ENCODE assay signal across 17 mouse cellular contexts in genomic region chr4:132618850-132619375, GRCm38 (mm10). TPM values are rescaled to one million over a fixed set of nuclear protein-coding genes. Genes with fewer than 3 reads are reported as not detected.
A peak's percentile ranks its signal among the peaks of the same experiment; 100 is the strongest.
DNase-seq lines count a peak whose midpoint lies in the region; ATAC-seq and TF ChIP-seq lines count a peak whose summit lies in the region.
"Had no signal": no experiment of that assay in that cellular context is flagged by ENCODE, and none has a peak within 500 bp of the region (broad histone marks: within the 10 kb centered on the region; RNA-seq: fewer than 3 reads in every experiment).

No protein-coding gene starts in this region.

- H3K9ac ChIP-seq in lung, embryonic 14.5 days: no peak overlapping the region
- H3K9ac ChIP-seq: forebrain, embryonic 15.5 days; neural tube, embryonic 15.5 days had no signal

- no peak overlapping the region for H3K4me2 ChIP-seq in lung, embryonic 14.5 days
- H3K4me2 ChIP-seq: forebrain, embryonic 15.5 days; neural tube, embryonic 15.5 days had no signal

- TF ChIP-seq CTCF in lung, embryonic 14.5 days (IDR thresholded peaks at IDR 0.05; ENCODE audit: low read depth): no peak
- no peak for TF ChIP-seq CTCF in lung, adult 2 months (IDR thresholded peaks at IDR 0.05; ENCODE audit: insufficient read depth, low read length)

- H3K4me3 ChIP-seq in lung, embryonic 14.5 days (ENCODE audit: low read depth, low read length): no peak overlapping the region
- no peak overlapping the region for H3K4me3 ChIP-seq in lung, adult 2 months (replicated peaks; ENCODE audit: extremely low read depth, low read depth, low read length)
- H3K4me3 ChIP-seq: forebrain, embryonic 15.5 days; neural tube, embryonic 15.5 days had no signal

- no peaks in the 10 kb centered on the region for H3K9me3 ChIP-seq in lung, embryonic 14.5 days (ENCODE audit: low read depth, low read length)
- H3K9me3 ChIP-seq: forebrain, embryonic 15.5 days; neural tube, embryonic 15.5 days had no signal

- TF ChIP-seq POLR2A in lung, adult 2 months (IDR thresholded peaks at IDR 0.05; ENCODE audit: borderline replicate concordance, extremely low read depth, low read depth, low read length): no peak

- H3K27ac ChIP-seq in lung, embryonic 14.5 days (ENCODE audit: low read depth): no peak overlapping the region
- H3K27ac ChIP-seq: forebrain, embryonic 15.5 days; neural tube, embryonic 15.5 days had no signal

- WGBS in lung, embryonic 14.5 days: 69% methylated on average over 10 of the region's 10 CpGs
- 52% methylated on average over 10 of the region's 10 CpGs for WGBS in lung, adult 2 months

- no peak for ATAC-seq in lung, embryonic 14.5 days (ENCODE audit: insufficient read depth)
- ATAC-seq in erythroid progenitor cell, adult 5-6 weeks (replicated peaks; ENCODE audit: low FRiP score, poor library complexity, severe bottlenecking): no peak
- ATAC-seq: forebrain, embryonic 15.5 days; hindbrain, embryonic 16.5 days had no signal

- H3K36me3 ChIP-seq in lung, embryonic 14.5 days (ENCODE audit: insufficient read depth): no peaks in the 10 kb centered on the region
- H3K36me3 ChIP-seq: forebrain, embryonic 15.5 days; neural tube, embryonic 15.5 days had no signal

- no peaks in the 10 kb centered on the region for H3K27me3 ChIP-seq in lung, embryonic 14.5 days (ENCODE audit: insufficient read depth, low read length)
- H3K27me3 ChIP-seq: forebrain, embryonic 15.5 days; neural tube, embryonic 15.5 days had no signal

- H3K4me1 ChIP-seq in lung, embryonic 14.5 days (ENCODE audit: insufficient read depth): no peaks in the 10 kb centered on the region
- H3K4me1 ChIP-seq in lung, adult 2 months (ENCODE audit: control insufficient read depth, insufficient read depth, low read length): no peaks in the 10 kb centered on the region
- H3K4me1 ChIP-seq: forebrain, embryonic 15.5 days; neural tube, embryonic 15.5 days had no signal

- DNase-seq in heart, adult 11 months: peak; percentile 94
- DNase-seq in heart, adult 8-10 months (ENCODE audit: low spot score): no peak
- DNase-seq in lung, embryonic 14.5 days: peak; percentile 56
- DNase-seq in lung, adult 2 months: no peak
- DNase-seq in kidney, postnatal 25 days: peak; percentile 48 to 59
- no peak for DNase-seq in left cerebral cortex, adult 8-10 months (ENCODE audit: low spot score in 2 of 2)
- no peak for DNase-seq in layer of hippocampus, postnatal 36 days
- DNase-seq: adrenal gland, postnatal 25 days; cerebellum, adult 11 months; cerebellum, postnatal 36 days; liver; thymus, postnatal 36 days had no signal

RNA-seq across cellular contexts. Expression of gene Eya3, which starts 19.9 kb away (rescaled TPM):
- 10 to 100 TPM; 28.7 to 34.2 (median 30.2) TPM for total RNA-seq in heart, adult 8-10 months (2022)
- 29.5 and 31.6 TPM in 2 replicates for polyA plus RNA-seq in lung, embryonic 14.5 days (2014; fragmentation: Nextera tagmentation; extraction: Ambion mirVana)
- polyA plus RNA-seq in lung, adult 2 months (2012; rRNA removed): 16.6 and 19.5 TPM in 2 replicates
- total RNA-seq in erythroid progenitor cell, adult 5-6 weeks (2015; ENCODE audit: low replicate concordance): 34.2 and 43.6 TPM in 2 replicates
- 15.0 and 28.9 TPM in 2 replicates for total RNA-seq in erythroid progenitor cell, adult 5-6 weeks (2017; ENCODE audit: low replicate concordance)
- 10 to 100 TPM; 29.2 to 36.5 (median 32.4) TPM for total RNA-seq in left cerebral cortex, adult 8-10 months (2022)
- total RNA-seq in layer of hippocampus, postnatal 36 days (2021): 10 to 100 TPM; 24.2 to 24.3 TPM

RNA-seq across cellular contexts. Expression of gene Ptafr, which starts 55.0 kb away (rescaled TPM):
- 1 to 10 TPM; 1.2 to 1.9 (median 1.3) TPM for total RNA-seq in heart, adult 8-10 months (2022)
- polyA plus RNA-seq in lung, embryonic 14.5 days (2014; fragmentation: Nextera tagmentation; extraction: Ambion mirVana): 0.83 and 1.1 TPM in 2 replicates
- 5.0 and 5.3 TPM in 2 replicates for polyA plus RNA-seq in lung, adult 2 months (2012; rRNA removed)
- 2.9 and 3.8 TPM in 2 replicates for total RNA-seq in erythroid progenitor cell, adult 5-6 weeks (2015; ENCODE audit: low replicate concordance)
- total RNA-seq in erythroid progenitor cell, adult 5-6 weeks (2017; ENCODE audit: low replicate concordance): 4.4 and 5.4 TPM in 2 replicates
- 1 to 10 TPM; 1.1 to 3.0 (median 1.8) TPM for total RNA-seq in left cerebral cortex, adult 8-10 months (2022)
- 1 to 10 TPM; 1.2 TPM for total RNA-seq in layer of hippocampus, postnatal 36 days (2021)
- total RNA-seq: MEL had no signal

Comparison
In these comparisons a context has a peak if more than half of its experiments do, and no peak if none do; other contexts are left out.
1. DNase-seq: peak in heart, adult 11 months (single experiment), lung, embryonic 14.5 days (single experiment) and kidney, postnatal 25 days (2 of 2); none in heart, adult 8-10 months (single experiment), lung, adult 2 months (single experiment), left cerebral cortex, adult 8-10 months (0 of 2) and layer of hippocampus, postnatal 36 days (0 of 2).